Mouse (Mus musculus) embryonic facial prominence, embryonic 13.5 days (tissue): ENCODE data around the gene Bmp10. TPM values are rescaled to one million over a fixed set of nuclear protein-coding genes. Genes with fewer than 3 reads are reported as not detected.

Source experiments
- ATAC-seq: fragments of 200-750 bp; cut with Nextera tagmentation; 2 replicates; pipeline ENCODE4 v1.8.0; 2017; ENCODE audit warnings: low read depth; ENCODE audit not compliant: insufficient number of reproducible peaks, insufficient read depth, low FRiP score, low TSS enrichment
- H3K27ac ChIP-seq: fragments of 300-500 bp; sonication (generic); 2 replicates; pipeline ENCODE4 v1.5.1; 2015; ENCODE audit warnings: moderate library complexity, mild to moderate bottlenecking, inconsistent platforms
- H3K27me3 ChIP-seq: fragments of 300-500 bp; sonication (generic); 2 replicates; pipeline ENCODE4 v1.6.1; 2015; ENCODE audit warnings: mild to moderate bottlenecking, inconsistent platforms
- H3K36me3 ChIP-seq: fragments of 300-500 bp; sonication (generic); 2 replicates; pipeline ENCODE4 v1.6.1; 2015; ENCODE audit warnings: mild to moderate bottlenecking, inconsistent platforms
- H3K4me1 ChIP-seq: fragments of 300-500 bp; sonication (generic); 2 replicates; pipeline ENCODE4 v1.6.1; 2015; ENCODE audit warnings: inconsistent platforms
- H3K4me2 ChIP-seq: fragments of 300-500 bp; sonication (generic); 2 replicates; pipeline ENCODE4 v1.6.1; 2015; ENCODE audit warnings: moderate library complexity, mild to moderate bottlenecking, inconsistent platforms
- H3K4me3 ChIP-seq: fragments of 300-500 bp; sonication (generic); 2 replicates; pipeline ENCODE4 v1.5.1; 2015; ENCODE audit warnings: mild to moderate bottlenecking, inconsistent platforms
- H3K9ac ChIP-seq: fragments of 300-500 bp; sonication (generic); 2 replicates; pipeline ENCODE4 v1.6.1; 2015; ENCODE audit warnings: mild to moderate bottlenecking, inconsistent platforms
- H3K9me3 ChIP-seq: fragments of 300-500 bp; sonication (generic); 2 replicates; pipeline ENCODE4 v1.6.1; 2016; ENCODE audit warnings: inconsistent platforms
- WGBS: fragments of 180-500 bp; shearing (Covaris S2); methylation state at CpG from one replicate; pipeline ENCODE4 v1.1.7; 2015; ENCODE audit warnings: mixed read lengths; 5-methylcytosine and 5-hydroxymethylcytosine counted together
- polyA plus RNA-seq: library from polyadenylated mRNA; unstranded; fragments of >200 nt; fragmentation: Nextera tagmentation; extraction: Ambion mirVana; gene quantifications from 2 replicates; pipeline ENCODE4 v1.2.1, GENCODE M21; 2015

Gene Bmp10
- polyA plus RNA-seq, 1 experiment from 2014 or later = not detected

DNA sequence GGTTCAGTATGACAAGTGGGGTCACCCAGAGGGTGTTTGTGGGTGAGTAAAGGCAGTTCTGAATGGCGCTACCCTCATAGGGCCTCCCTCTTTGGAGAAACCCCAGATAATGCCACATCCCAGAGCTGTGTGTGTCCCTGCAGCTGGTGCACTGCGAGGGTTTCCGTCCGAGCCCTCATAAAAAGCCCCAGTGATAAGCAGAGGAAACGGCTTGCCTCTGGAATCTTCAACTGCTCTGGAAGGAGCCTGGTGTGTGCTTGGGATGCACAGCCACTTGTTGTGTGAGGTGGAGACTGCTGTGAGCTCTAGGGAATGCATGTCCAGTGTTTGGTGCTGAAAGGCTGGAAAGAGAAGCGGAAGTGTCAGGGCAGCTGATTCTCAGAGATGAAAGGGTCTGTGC is 27.3 kb upstream of the Bmp10 start:
- Histone ChIP-seq H3K4me2 (no peak overlapping the region), H3K27ac (no peak overlapping the region), H3K4me1 (no peaks in the 10 kb centered on the region), H3K36me3 (no peaks in the 10 kb centered on the region), H3K9me3 (no peaks in the 10 kb centered on the region), H3K27me3 (no peaks in the 10 kb centered on the region), H3K9ac (no peak overlapping the region), H3K4me3 (no peak overlapping the region)
- 77% methylated on average over 6 of the region's 6 CpGs for WGBS
- ATAC-seq = no peak

DNA sequence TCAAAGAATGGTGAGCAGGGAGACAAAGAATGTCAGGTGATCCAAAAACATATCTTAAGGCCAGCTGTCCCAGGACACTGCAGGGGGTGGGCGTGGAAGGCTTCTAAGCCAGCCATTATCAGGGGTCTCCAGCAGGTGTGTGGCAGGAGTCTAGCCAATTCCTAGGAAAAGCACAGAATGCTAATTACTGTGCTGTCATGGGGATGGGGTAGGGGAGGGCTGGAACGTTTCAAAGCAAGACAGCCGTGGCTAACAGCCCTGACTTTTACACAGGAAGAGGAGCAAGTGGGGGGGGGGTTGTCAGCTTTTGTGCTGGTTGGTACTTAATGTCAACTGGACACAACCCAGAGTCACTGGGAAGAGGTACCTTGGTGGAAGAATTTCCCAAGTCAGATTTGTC is 16.8 kb upstream of the Bmp10 start:
- no peaks in the 10 kb centered on the region for H3K27me3 ChIP-seq

GRCm38 (mm10) chr6:87422304-87422703 is 6.5 kb upstream of the Bmp10 start:
- no peaks in the 10 kb centered on the region for H3K4me1 ChIP-seq
- no peaks in the 10 kb centered on the region for H3K36me3 ChIP-seq
- H3K4me3 ChIP-seq = no peak overlapping the region
- no peak overlapping the region for H3K27ac ChIP-seq
- no peaks in the 10 kb centered on the region for H3K9me3 ChIP-seq
- H3K27me3 ChIP-seq = no peaks in the 10 kb centered on the region
- no peak overlapping the region for H3K4me2 ChIP-seq
- no peak overlapping the region for H3K9ac ChIP-seq
- ATAC-seq = no peak
- WGBS = 79% methylated on average over 7 of the region's 7 CpGs

More for the DNA sequence above, 16.8 kb upstream of the Bmp10 start:
- Histone ChIP-seq H3K4me1 (no peaks in the 10 kb centered on the region), H3K4me2 (no peak overlapping the region), H3K36me3 (no peaks in the 10 kb centered on the region), H3K9ac (no peak overlapping the region), H3K9me3 (no peaks in the 10 kb centered on the region), H3K27ac (no peak overlapping the region), H3K4me3 (no peak overlapping the region)
- WGBS = 39% methylated on average over 3 of the region's 3 CpGs
- no peak for ATAC-seq

DNA sequence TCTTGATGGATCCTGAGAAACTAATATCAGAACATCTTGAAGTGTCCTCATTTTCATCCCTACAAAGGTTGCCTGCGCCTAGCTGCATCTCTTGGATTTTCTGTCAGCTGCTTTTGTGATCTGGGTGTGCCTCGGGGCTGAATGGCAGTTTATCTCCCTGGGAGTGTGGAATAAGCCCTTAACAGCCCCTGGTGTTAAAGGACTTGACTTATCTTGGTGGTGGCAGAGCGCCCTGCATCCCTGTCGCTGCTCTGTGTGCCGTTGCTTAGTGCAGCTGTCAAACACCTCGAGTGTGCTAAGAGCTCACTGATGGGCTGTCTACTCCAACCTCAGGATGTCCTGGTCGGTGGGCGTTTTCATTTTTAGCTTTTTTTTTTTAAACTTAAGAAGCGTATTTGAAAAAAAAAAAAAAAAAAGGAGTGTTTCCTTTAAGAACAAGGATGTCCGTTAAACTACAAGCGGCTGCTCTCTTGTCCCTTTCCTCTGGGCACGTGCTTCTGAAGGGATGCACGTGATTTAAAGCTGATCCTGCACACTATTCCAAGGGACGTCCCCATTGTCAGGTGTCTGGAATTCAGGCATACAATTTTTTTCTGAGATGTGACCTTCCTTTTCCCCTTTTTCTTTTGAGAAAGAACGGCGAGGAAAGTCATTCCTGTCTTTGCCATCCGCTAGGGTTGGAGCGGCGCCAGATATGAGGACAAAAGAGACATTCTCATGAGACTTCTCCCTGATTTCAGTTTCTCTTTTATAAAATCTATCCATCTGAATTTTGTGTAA is 4.6 kb upstream of the Bmp10 start:
- WGBS = 75% methylated on average over 19 of the region's 19 CpGs
- no peaks in the 10 kb centered on the region for H3K36me3 ChIP-seq
- no peak overlapping the region for H3K27ac ChIP-seq
- no peaks in the 10 kb centered on the region for H3K9me3 ChIP-seq
- H3K9ac ChIP-seq = no peak overlapping the region
- no peak for ATAC-seq
- no peak overlapping the region for H3K4me2 ChIP-seq
- H3K4me1 ChIP-seq = no peaks in the 10 kb centered on the region
- H3K4me3 ChIP-seq = no peak overlapping the region
- no peaks in the 10 kb centered on the region for H3K27me3 ChIP-seq

DNA sequence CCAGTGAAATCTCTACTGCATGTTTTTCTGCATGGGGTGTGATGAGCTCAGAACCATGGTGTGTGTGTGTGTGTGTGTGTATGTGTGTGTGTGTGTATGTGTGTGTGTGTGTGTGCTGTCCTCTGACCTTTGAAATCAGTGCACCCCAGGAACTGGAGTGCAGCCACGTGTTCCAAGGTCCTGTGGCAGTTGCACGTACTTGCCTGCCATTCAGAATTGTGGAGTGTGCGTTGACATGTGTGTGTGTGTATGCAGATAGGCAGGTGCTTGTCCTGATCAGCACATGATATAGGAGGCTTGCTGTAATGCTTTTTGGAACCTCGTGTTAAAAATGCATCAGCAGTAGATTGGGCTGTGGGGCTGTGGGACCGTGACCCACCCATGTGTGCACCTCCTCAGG is 1.8 kb upstream of the Bmp10 start:
- whole genome bisulfite sequencing = 80% methylated on average over 5 of the region's 5 CpGs
- no peaks in the 10 kb centered on the region for H3K4me1 ChIP-seq
- no peaks in the 10 kb centered on the region for H3K36me3 ChIP-seq
- no peak overlapping the region for H3K4me3 ChIP-seq
- H3K9me3 ChIP-seq = no peaks in the 10 kb centered on the region
- no peak overlapping the region for H3K27ac ChIP-seq
- H3K4me2 ChIP-seq = no peak overlapping the region
- no peak overlapping the region for H3K9ac ChIP-seq
- no peak for ATAC-seq
- no peaks in the 10 kb centered on the region for H3K27me3 ChIP-seq

DNA sequence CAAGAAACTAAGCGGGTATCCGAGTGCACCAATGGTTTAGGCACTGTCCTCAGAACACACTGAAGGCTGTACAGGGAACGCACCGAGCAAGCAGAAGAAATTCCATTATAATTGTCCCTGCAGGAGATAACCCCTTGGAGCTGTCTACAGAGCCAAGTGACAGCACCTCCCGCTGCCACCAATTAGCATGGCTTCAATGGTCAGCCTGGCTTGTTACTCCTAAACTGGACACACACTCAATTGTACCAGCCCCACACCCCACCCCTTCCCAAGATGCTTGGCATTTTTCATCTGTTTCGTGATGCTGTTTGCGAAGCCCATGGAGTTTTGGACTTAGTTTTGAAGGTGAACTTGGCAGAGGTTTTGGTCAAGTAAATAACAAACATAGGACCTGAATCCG is 1.2 kb upstream of the Bmp10 start:
- no peaks in the 10 kb centered on the region for H3K4me1 ChIP-seq
- WGBS = 60% methylated on average over 8 of the region's 8 CpGs

GRCm38 (mm10) chr6:87435791-87436190 is 7.0 kb downstream of the Bmp10 start:
- Histone ChIP-seq H3K4me2 (no peak overlapping the region), H3K36me3 (no peaks in the 10 kb centered on the region), H3K4me1 (no peaks in the 10 kb centered on the region), H3K9me3 (no peaks in the 10 kb centered on the region), H3K4me3 (no peak overlapping the region), H3K27ac (no peak overlapping the region), H3K9ac (no peak overlapping the region), H3K27me3 (no peaks in the 10 kb centered on the region)
- 97% methylated on average over 2 of the region's 3 CpGs for WGBS
- ATAC-seq = no peak

More for the DNA sequence above, 1.2 kb upstream of the Bmp10 start:
- Histone ChIP-seq H3K4me2 (no peak overlapping the region), H3K27me3 (no peaks in the 10 kb centered on the region), H3K9me3 (no peaks in the 10 kb centered on the region), H3K4me3 (no peak overlapping the region), H3K27ac (no peak overlapping the region), H3K36me3 (no peaks in the 10 kb centered on the region), H3K9ac (no peak overlapping the region)
- no peak for ATAC-seq

DNA sequence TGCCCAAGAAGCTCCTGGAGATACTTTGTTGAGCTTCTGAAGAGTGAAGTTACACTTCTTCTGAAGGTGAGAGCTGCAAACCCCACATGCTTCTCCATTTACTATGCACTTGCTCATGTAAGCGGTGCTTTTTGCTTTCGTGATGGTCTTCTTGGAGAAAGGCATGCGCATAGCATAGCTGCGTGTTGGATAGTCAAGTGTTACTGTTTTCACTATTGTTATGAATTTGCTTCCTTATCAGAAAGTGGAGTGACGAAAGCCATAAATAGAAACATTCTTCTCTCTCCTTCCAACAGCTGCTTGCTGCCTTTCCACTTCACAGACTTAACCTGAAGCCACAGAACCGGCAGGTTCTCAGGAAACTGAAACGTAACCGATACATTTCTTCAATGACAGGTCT is 8.0 kb downstream of the Bmp10 start:
- Histone ChIP-seq H3K9ac (no peak overlapping the region), H3K36me3 (no peaks in the 10 kb centered on the region), H3K4me3 (no peak overlapping the region), H3K4me2 (no peak overlapping the region), H3K27me3 (no peaks in the 10 kb centered on the region), H3K27ac (no peak overlapping the region), H3K9me3 (no peaks in the 10 kb centered on the region), H3K4me1 (0 out of 2 replicates have a peak, but pooled peaks cover 2% of the 10 kb centered on the region)
- 81% methylated on average over 8 of the region's 8 CpGs for WGBS
- no peak for ATAC-seq

DNA sequence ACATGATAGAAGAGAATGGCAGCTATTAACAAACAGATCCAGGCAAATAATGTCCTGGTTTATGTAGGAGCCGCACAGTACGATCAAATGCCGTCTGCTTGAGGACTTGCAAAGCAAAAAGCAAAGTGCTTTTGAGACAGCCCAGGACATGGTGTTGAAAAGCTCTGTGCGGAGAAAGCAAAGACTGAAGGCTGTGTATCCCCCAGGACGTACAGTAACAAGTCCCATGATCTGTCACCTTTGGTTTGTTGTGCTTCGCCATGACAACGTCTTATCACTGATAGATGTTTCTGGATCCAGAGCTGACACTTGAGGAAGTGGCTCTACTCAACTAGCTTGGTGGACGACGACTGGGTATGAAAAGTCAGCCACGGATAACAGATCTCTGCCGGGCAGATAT is 14.5 kb downstream of the Bmp10 start:
- Histone ChIP-seq H3K4me3 (no peak overlapping the region), H3K4me1 (0 out of 2 replicates have a peak, but pooled peaks cover 2% of the 10 kb centered on the region), H3K9ac (no peak overlapping the region), H3K4me2 (no peak overlapping the region), H3K27ac (no peak overlapping the region), H3K27me3 (no peaks in the 10 kb centered on the region), H3K9me3 (no peaks in the 10 kb centered on the region), H3K36me3 (no peaks in the 10 kb centered on the region)
- no peak for ATAC-seq
- WGBS = 87% methylated on average over 11 of the region's 11 CpGs

- ATAC-seq = no peak
- Histone ChIP-seq H3K9me3 (no peaks in the 10 kb centered on the region), H3K36me3 (no peaks in the 10 kb centered on the region), H3K4me1 (0 out of 2 replicates have a peak, but pooled peaks cover 2% of the 10 kb centered on the region), H3K4me2 (no peak overlapping the region), H3K4me3 (no peak overlapping the region), H3K9ac (no peak overlapping the region), H3K27ac (no peak overlapping the region), H3K27me3 (no peaks in the 10 kb centered on the region)
- WGBS = 83% methylated on average over 7 of the region's 7 CpGs
Measured at GRCm38 (mm10) chr6:87445222-87445621, 16.4 kb downstream of the Bmp10 start.

DNA sequence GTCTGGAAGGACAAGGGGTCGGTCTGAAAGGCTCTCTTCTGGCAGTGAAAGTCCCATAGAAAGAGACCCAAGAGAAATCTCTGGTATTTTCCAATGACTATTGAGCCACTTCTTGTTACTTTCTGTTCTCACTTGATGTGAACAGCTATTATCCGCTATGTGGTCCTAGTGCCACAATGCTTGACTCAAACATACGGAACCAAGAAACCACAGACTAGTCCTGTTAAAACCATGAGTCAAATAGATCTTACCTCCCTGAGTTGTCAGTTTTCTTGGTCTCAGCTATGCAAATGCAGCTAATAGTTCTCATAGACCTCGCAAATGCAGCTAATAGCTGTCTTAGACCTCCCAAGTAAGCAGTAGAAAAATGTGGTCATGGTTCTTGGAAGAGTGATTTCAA is 18.4 kb downstream of the Bmp10 start:
- Histone ChIP-seq H3K27ac (no peak overlapping the region), H3K36me3 (no peaks in the 10 kb centered on the region), H3K9me3 (no peaks in the 10 kb centered on the region), H3K4me3 (no peak overlapping the region), H3K4me2 (no peak overlapping the region), H3K27me3 (no peaks in the 10 kb centered on the region), H3K9ac (no peak overlapping the region), H3K4me1 (no peaks in the 10 kb centered on the region)
- no peak for ATAC-seq
- 89% methylated on average over 4 of the region's 4 CpGs for whole genome bisulfite sequencing

DNA sequence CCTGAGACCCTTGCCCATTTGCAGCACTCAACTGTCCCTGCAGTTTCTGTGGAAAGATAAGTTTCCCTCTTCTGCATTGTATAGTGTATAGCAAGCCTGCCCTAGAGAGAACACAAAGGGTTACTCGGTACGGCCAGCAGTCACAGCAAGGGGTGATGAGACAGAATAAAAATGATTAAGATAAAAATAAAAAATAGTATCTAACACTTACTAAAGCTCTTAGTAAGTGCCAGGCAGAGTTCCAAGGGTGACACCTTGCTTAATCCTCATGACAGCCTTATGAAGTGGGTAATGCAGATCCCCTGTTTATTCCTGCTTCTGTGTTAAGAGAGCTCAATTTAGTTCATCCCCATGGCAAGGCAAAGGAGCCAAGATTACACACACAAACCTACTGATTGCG is 20.7 kb downstream of the Bmp10 start:
- Histone ChIP-seq H3K27me3 (no peaks in the 10 kb centered on the region), H3K36me3 (no peaks in the 10 kb centered on the region), H3K27ac (no peak overlapping the region), H3K4me3 (no peak overlapping the region), H3K9ac (no peak overlapping the region), H3K4me2 (no peak overlapping the region), H3K9me3 (no peaks in the 10 kb centered on the region), H3K4me1 (no peaks in the 10 kb centered on the region)
- WGBS = 82% methylated on average over 3 of the region's 3 CpGs
- no peak for ATAC-seq
